Mouse (Mus musculus) myocyte (in vitro differentiated cells): Measurements from ENCODE around the gene Ttll12.

Experiments used
- E2F4 ChIP-seq: IDR thresholded peaks from one replicate; pipeline ENCODE4 v1.6.1; 2011; ENCODE audit warnings: mild to moderate bottlenecking, control low read depth, moderate library complexity; ENCODE audit not compliant: insufficient read depth
- POLR2A ChIP-seq: IDR thresholded peaks from one replicate; pipeline ENCODE4 v1.6.1; 2011; ENCODE audit warnings: low read depth, mild to moderate bottlenecking, control low read depth, moderate library complexity; ENCODE audit not compliant: insufficient read length
- POLR2AphosphoS2 ChIP-seq: IDR thresholded peaks from one replicate; pipeline ENCODE4 v1.6.1; 2011; ENCODE audit warnings: low read depth, control low read depth; ENCODE audit not compliant: insufficient read length
- REST ChIP-seq: IDR thresholded peaks from one replicate; pipeline ENCODE4 v1.6.1; 2011; ENCODE audit warnings: mild to moderate bottlenecking, control low read depth, moderate library complexity; ENCODE audit not compliant: insufficient read depth, insufficient read length
- SRF ChIP-seq: IDR thresholded peaks from one replicate; pipeline ENCODE4 v1.6.1; 2011; ENCODE audit warnings: low read depth; ENCODE audit not compliant: control insufficient read depth, insufficient read length
- TCF12 ChIP-seq: IDR thresholded peaks from one replicate; pipeline ENCODE4 v1.6.1; 2011; ENCODE audit warnings: mild to moderate bottlenecking, control low read depth; ENCODE audit not compliant: poor library complexity, insufficient read depth, severe bottlenecking
- USF1 ChIP-seq: IDR thresholded peaks from one replicate; pipeline ENCODE4 v1.6.1; 2011; ENCODE audit warnings: low read depth, mild to moderate bottlenecking, control low read depth, moderate library complexity

DNA sequence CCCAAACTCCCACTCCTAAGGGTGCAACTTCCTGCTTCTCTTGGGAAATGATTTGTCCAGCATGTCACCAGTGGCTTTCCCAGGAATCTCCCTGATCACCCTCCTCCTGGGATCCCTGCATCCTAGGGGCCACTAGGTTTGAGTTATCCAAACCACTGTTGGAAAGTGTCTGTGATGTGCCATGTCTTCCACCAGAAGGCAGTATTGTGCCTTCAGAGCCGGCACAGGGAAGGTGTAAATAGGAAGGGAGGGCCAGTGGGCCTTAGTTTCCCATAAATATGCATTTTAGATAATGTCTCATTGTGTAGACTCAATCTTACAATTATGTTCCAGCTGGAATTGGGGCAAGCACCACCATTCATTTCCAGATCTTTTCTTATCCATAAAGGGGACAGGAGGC, 39.1 kb upstream of the Ttll12 start:
- TF ChIP-seq TCF12 (no peak), E2F4 (no peak), POLR2A (no peak), SRF (no peak), USF1 (no peak), POLR2AphosphoS2 (no peak), REST (no peak)
